Mouse (Mus musculus) limb, embryonic 14.5 days (tissue): ENCODE data around the gene Tmem52b. TPM values are rescaled to one million over a fixed set of nuclear protein-coding genes. Genes with fewer than 3 reads are reported as not detected.

Source experiments
- ATAC-seq: fragments of 200-750 bp; cut with Nextera tagmentation; 2 replicates; pipeline ENCODE4 v1.8.0; 2017; ENCODE audit warnings: low read depth, moderate number of reproducible peaks, moderate TSS enrichment; ENCODE audit not compliant: low FRiP score
- DNase-seq: peaks from one replicate; pipeline ENCODE4 v3.0.0-alpha.2; 2015; ENCODE audit warnings: low spot score
- H3K27ac ChIP-seq: fragments of 300-500 bp; sonication (generic); replicated peaks from 2 replicates; pipeline ENCODE4 v1.5.1; 2014; ENCODE audit warnings: low read depth, mild to moderate bottlenecking, low read length, moderate library complexity, mixed read lengths
- H3K27me3 ChIP-seq: fragments of 300-500 bp; sonication (generic); 2 replicates; pipeline ENCODE4 v1.6.1; 2014; ENCODE audit warnings: low read length, mixed read lengths; ENCODE audit not compliant: control insufficient read depth, insufficient read depth
- H3K36me3 ChIP-seq: fragments of 300-500 bp; sonication (generic); 2 replicates; pipeline ENCODE4 v1.6.1; 2014; ENCODE audit warnings: mild to moderate bottlenecking, low read length, moderate library complexity, mixed read lengths; ENCODE audit not compliant: control insufficient read depth, insufficient read depth
- H3K4me1 ChIP-seq: fragments of 300-500 bp; sonication (generic); 2 replicates; pipeline ENCODE4 v1.6.1; 2014; ENCODE audit warnings: antibody characterized with exemption, low read length, mixed read lengths; ENCODE audit not compliant: control insufficient read depth, insufficient read depth
- H3K4me2 ChIP-seq: fragments of 300-500 bp; sonication (generic); replicated peaks from 2 replicates; pipeline ENCODE4 v1.6.1; 2014; ENCODE audit warnings: low read depth, mild to moderate bottlenecking, low read length, moderate library complexity; ENCODE audit not compliant: severe bottlenecking
- H3K4me3 ChIP-seq: fragments of 300-500 bp; sonication (generic); replicated peaks from 2 replicates; pipeline ENCODE4 v1.5.1; 2014; ENCODE audit warnings: low read length
- H3K9ac ChIP-seq: fragments of 300-500 bp; sonication (generic); 2 replicates; pipeline ENCODE4 v1.6.1; 2014; ENCODE audit warnings: mild to moderate bottlenecking, low read depth, low read length, moderate library complexity; ENCODE audit not compliant: severe bottlenecking
- H3K9me3 ChIP-seq: fragments of 300-500 bp; sonication (generic); 2 replicates; pipeline ENCODE4 v1.6.1; 2016; ENCODE audit warnings: low read length; ENCODE audit not compliant: control insufficient read depth
- POLR2A ChIP-seq: fragments of 200-500 bp; IDR thresholded peaks from 2 replicates; pipeline ENCODE4 v1.8.0; 2012; ENCODE audit warnings: inconsistent platforms, mild to moderate bottlenecking, moderate library complexity, borderline replicate concordance; ENCODE audit not compliant: insufficient read depth, insufficient read length; ENCODE audit errors: extremely low read depth
- WGBS: fragments of 180-500 bp; shearing (Covaris S2); extraction: QIAGEN DNeasy Blood & Tissue Kit; methylation state at CpG from one replicate; pipeline ENCODE4 v1.1.7; 2014; 5-methylcytosine and 5-hydroxymethylcytosine counted together
- polyA plus RNA-seq, 2 experiments: library from polyadenylated mRNA; depleted of rRNA in 1 of 2; stranded (reverse) in 1 of 2; unstranded in 1 of 2; fragments of >200 nt; fragmentation: Nextera tagmentation in 1 of 2; extraction: Ambion mirVana in 1 of 2; gene quantifications; 2 replicates each; pipeline versions ENCODE4 v1.2.1 to v1.2.3; 2012 to 2014

Gene Tmem52b
- polyA plus RNA-seq, 2 experiments = not detected

- Histone ChIP-seq H3K27me3 (no peaks in the 10 kb centered on the region), H3K9me3 (no peaks in the 10 kb centered on the region), H3K36me3 (peaks cover 35% of the 10 kb centered on the region), H3K4me3 (no peak overlapping the region), H3K4me1 (peaks cover 14% of the 10 kb centered on the region), H3K27ac (no peak overlapping the region), H3K4me2 (no peak overlapping the region), H3K9ac (no peak overlapping the region)
- no peak for TF ChIP-seq POLR2A
- no peak for ATAC-seq
- DNase-seq = no peak
- 83% methylated on average over 4 of the region's 4 CpGs for WGBS
Measured at GRCm38 (mm10) chr6:129535723-129536122, 23.4 kb downstream of the Tmem52b start.

DNA sequence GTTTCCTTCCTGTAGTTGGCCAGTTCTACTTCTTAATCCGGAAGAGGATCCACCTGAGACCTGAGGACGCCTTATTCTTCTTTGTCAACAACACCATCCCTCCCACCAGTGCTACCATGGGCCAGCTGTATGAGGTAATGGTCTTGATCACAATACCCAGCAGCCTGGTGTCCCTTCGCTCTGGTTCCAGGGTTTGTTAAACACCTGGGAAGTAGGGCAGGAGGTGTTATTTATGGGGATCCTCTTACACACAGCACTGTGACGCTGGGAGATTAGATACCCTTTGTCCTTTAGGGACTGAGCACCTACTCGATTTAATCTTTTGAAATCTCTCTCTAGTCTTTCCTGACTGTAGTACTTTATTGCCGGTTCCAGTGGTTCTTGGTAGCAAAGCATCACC, 26.2 kb downstream of the Tmem52b start:
- no peak overlapping the region for H3K27ac ChIP-seq
- DNase-seq (no peak), ATAC-seq (no peak)
- H3K36me3 ChIP-seq = peaks cover 49% of the 10 kb centered on the region
- no peaks in the 10 kb centered on the region for H3K27me3 ChIP-seq
- H3K9ac ChIP-seq = no peak overlapping the region
- TF ChIP-seq POLR2A = no peak
- no peak overlapping the region for H3K4me3 ChIP-seq
- no peak overlapping the region for H3K4me2 ChIP-seq
- no peaks in the 10 kb centered on the region for H3K9me3 ChIP-seq
- peaks cover 14% of the 10 kb centered on the region for H3K4me1 ChIP-seq
- 81% methylated on average over 6 of the region's 6 CpGs for WGBS

DNA sequence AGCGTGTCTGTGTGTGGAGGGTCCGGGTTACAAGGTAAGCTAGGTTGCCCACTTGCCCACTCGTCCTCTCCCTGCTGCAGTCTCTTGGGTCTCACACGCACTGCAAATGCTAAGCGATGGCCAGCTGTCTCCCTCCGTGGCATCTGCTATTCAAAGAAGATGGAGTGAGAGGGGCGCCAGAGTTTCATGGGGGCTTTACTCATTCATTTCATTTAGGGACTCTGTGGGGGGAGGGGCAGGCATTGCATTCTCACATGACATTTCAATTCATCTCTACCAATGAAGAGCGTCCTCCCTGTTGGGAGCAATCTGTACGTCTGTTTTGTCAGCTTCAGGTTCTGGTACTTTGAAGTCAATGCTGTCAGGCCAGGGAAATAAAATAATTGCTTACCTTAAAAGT, 29.6 kb downstream of the Tmem52b start:
- 80% methylated on average over 9 of the region's 9 CpGs for WGBS
- H3K36me3 ChIP-seq = peaks cover 49% of the 10 kb centered on the region
- TF ChIP-seq POLR2A = no peak
- no peak for ATAC-seq
- H3K27ac ChIP-seq = no peak overlapping the region
- DNase-seq = no peak
- no peak overlapping the region for H3K4me3 ChIP-seq
- no peaks in the 10 kb centered on the region for H3K9me3 ChIP-seq
- no peaks in the 10 kb centered on the region for H3K4me1 ChIP-seq
- H3K27me3 ChIP-seq = no peaks in the 10 kb centered on the region
- no peak overlapping the region for H3K9ac ChIP-seq
- H3K4me2 ChIP-seq = no peak overlapping the region

- no peak for ATAC-seq
- no peaks in the 10 kb centered on the region for H3K27me3 ChIP-seq
- no peak overlapping the region for H3K27ac ChIP-seq
- peaks cover 46% of the 10 kb centered on the region for H3K36me3 ChIP-seq
- no peak overlapping the region for H3K4me3 ChIP-seq
- WGBS = 94% methylated on average over 3 of the region's 3 CpGs
- no peaks in the 10 kb centered on the region for H3K4me1 ChIP-seq
- H3K9me3 ChIP-seq = no peaks in the 10 kb centered on the region
- no peak overlapping the region for H3K9ac ChIP-seq
- DNase-seq = no peak
- H3K4me2 ChIP-seq = no peak overlapping the region
- TF ChIP-seq POLR2A = no peak
Measured at GRCm38 (mm10) chr6:129542540-129542939, 30.2 kb downstream of the Tmem52b start.

- Histone ChIP-seq H3K9me3 (no peaks in the 10 kb centered on the region), H3K27me3 (no peaks in the 10 kb centered on the region), H3K9ac (no peak overlapping the region), H3K4me1 (no peaks in the 10 kb centered on the region), H3K27ac (no peak overlapping the region), H3K4me2 (no peak overlapping the region), H3K4me3 (no peak overlapping the region), H3K36me3 (peaks cover 31% of the 10 kb centered on the region)
- peak; percentile 72; the same call in 1 of the 2 replicates for ATAC-seq
- no peak for TF ChIP-seq POLR2A
- 62% methylated on average over 6 of the region's 6 CpGs for WGBS
- peak; percentile 72 for DNase-seq
Measured at GRCm38 (mm10) chr6:129543709-129544606, 31.6 kb downstream of the Tmem52b start.
